Comparison of ENCODE assay signal across 15 mouse cellular contexts in genomic region chr2:85161638-85162093, GRCm38 (mm10). TPM values are rescaled to one million over a fixed set of nuclear protein-coding genes. Genes with fewer than 3 reads are reported as not detected.
DNase-seq lines count a peak whose midpoint lies in the region; ATAC-seq and TF ChIP-seq lines count a peak whose summit lies in the region.
"Had no signal": no experiment of that assay in that cellular context is flagged by ENCODE, and none has a peak within 500 bp of the region (broad histone marks: within the 10 kb centered on the region; RNA-seq: fewer than 3 reads in every experiment).

No protein-coding gene starts in this region.

- ATAC-seq in forebrain, postnatal 0 days = peak; percentile 23; the same call in 1 of the 2 replicates
- ATAC-seq in neural tube, embryonic 13.5 days (ENCODE audit: low read depth) = peak; percentile 61

- no peaks in the 10 kb centered on the region for H3K79me2 ChIP-seq in heart, adult 2 months (replicated peaks; ENCODE audit: control insufficient read depth, insufficient read depth, low read length)

- no peaks in the 10 kb centered on the region for H3K36me3 ChIP-seq in heart, adult 2 months (ENCODE audit: control insufficient read depth, insufficient read depth, low read length)
- no peaks in the 10 kb centered on the region for H3K36me3 ChIP-seq in forebrain, postnatal 0 days (ENCODE audit: insufficient read depth)
- H3K36me3 ChIP-seq in midbrain, embryonic 10.5 days = no peaks in the 10 kb centered on the region
- no peaks in the 10 kb centered on the region for H3K36me3 ChIP-seq in neural tube, embryonic 13.5 days
- H3K36me3 ChIP-seq: liver, embryonic 13.5 days had no signal

- peak; percentile 43 for DNase-seq in heart, adult 11 months
- no peak for DNase-seq in heart, adult 2 months
- no peak for DNase-seq in forebrain, postnatal 0 days
- DNase-seq in midbrain, embryonic 10.5 days (ENCODE audit: low spot score) = no peak
- DNase-seq in layer of hippocampus, postnatal 36 days = no peak
- DNase-seq in cerebellum, adult 9-11 months = no peak
- DNase-seq in adrenal gland, postnatal 14 days = no peak
- DNase-seq: adrenal gland, adult 2 months; heart, adult 18-20 months; heart, postnatal 10 days; kidney, adult 8-10 months; liver, embryonic 13.5 days; lung, postnatal 10 days; thymus, adult 18-20 months had no signal

- H3K4me2 ChIP-seq in forebrain, postnatal 0 days (ENCODE audit: low read depth) = no peak overlapping the region
- no peak overlapping the region for H3K4me2 ChIP-seq in neural tube, embryonic 13.5 days
- H3K4me2 ChIP-seq: liver, embryonic 13.5 days had no signal

- H3K27ac ChIP-seq in heart, adult 2 months = no peak overlapping the region
- H3K27ac ChIP-seq in forebrain, postnatal 0 days (ENCODE audit: low read depth, low read length) = no peak overlapping the region
- peak overlapping the region; percentile 72 for H3K27ac ChIP-seq in midbrain, embryonic 10.5 days (replicated peaks)
- 0 out of 2 replicates have a peak overlapping the region, but pooled peaks have one; percentile 15 for H3K27ac ChIP-seq in neural tube, embryonic 13.5 days (replicated peaks)
- H3K27ac ChIP-seq: liver, embryonic 13.5 days had no signal

- no peaks in the 10 kb centered on the region for H3K9me3 ChIP-seq in forebrain, postnatal 0 days (ENCODE audit: low read length)
- no peaks in the 10 kb centered on the region for H3K9me3 ChIP-seq in midbrain, embryonic 10.5 days (replicated peaks)
- no peaks in the 10 kb centered on the region for H3K9me3 ChIP-seq in neural tube, embryonic 13.5 days
- H3K9me3 ChIP-seq: liver, embryonic 13.5 days had no signal

- H3K27me3 ChIP-seq in heart, adult 2 months (ENCODE audit: control insufficient read depth, insufficient read depth, low read length) = no peaks in the 10 kb centered on the region
- H3K27me3 ChIP-seq in forebrain, postnatal 0 days (ENCODE audit: insufficient read depth, low read length) = no peaks in the 10 kb centered on the region
- no peaks in the 10 kb centered on the region for H3K27me3 ChIP-seq in midbrain, embryonic 10.5 days (ENCODE audit: low read depth, poor library complexity, severe bottlenecking)
- H3K27me3 ChIP-seq in neural tube, embryonic 13.5 days = no peaks in the 10 kb centered on the region
- H3K27me3 ChIP-seq: liver, embryonic 13.5 days had no signal

- intact Hi-C loops in heart, adult 2 months (cut with DNase I) = no loop called here

- H3K4me3 ChIP-seq in heart, adult 2 months = no peak overlapping the region
- no peak overlapping the region for H3K4me3 ChIP-seq in forebrain, postnatal 0 days (ENCODE audit: low read depth, low read length)
- H3K4me3 ChIP-seq in midbrain, embryonic 10.5 days = no peak overlapping the region
- no peak overlapping the region for H3K4me3 ChIP-seq in neural tube, embryonic 13.5 days
- H3K4me3 ChIP-seq: liver, embryonic 13.5 days had no signal

- peaks cover 2% of the 10 kb centered on the region for H3K4me1 ChIP-seq in heart, adult 2 months (ENCODE audit: control insufficient read depth, insufficient read depth, low read length)
- H3K4me1 ChIP-seq in forebrain, postnatal 0 days (ENCODE audit: insufficient read depth) = no peaks in the 10 kb centered on the region
- H3K4me1 ChIP-seq in midbrain, embryonic 10.5 days = peaks cover 28% of the 10 kb centered on the region
- peaks cover 18% of the 10 kb centered on the region for H3K4me1 ChIP-seq in neural tube, embryonic 13.5 days (replicated peaks)
- H3K4me1 ChIP-seq: liver, embryonic 13.5 days had no signal

- no peak for TF ChIP-seq POLR2A in heart, adult 2 months (IDR thresholded peaks at IDR 0.05; ENCODE audit: insufficient read depth, low read depth, low read length)

- WGBS in heart, adult 2 months = 48% methylated on average over 1 of the region's 1 CpGs
- WGBS in forebrain, postnatal 0 days = 14% methylated on average over 1 of the region's 1 CpGs
- WGBS in midbrain, embryonic 10.5 days = 23% methylated on average over 1 of the region's 1 CpGs
- 0% methylated on average over 1 of the region's 1 CpGs for whole genome bisulfite sequencing in neural tube, embryonic 13.5 days

- no peak for TF ChIP-seq CTCF in heart, adult 2 months (IDR thresholded peaks at IDR 0.05)
- no peak for TF ChIP-seq CTCF in forebrain, postnatal 0 days (IDR thresholded peaks at IDR 0.05; ENCODE audit: low read depth)

- no peak for TF ChIP-seq EP300 in heart, adult 2 months (IDR thresholded peaks at IDR 0.05; ENCODE audit: insufficient read depth, low read depth, low read length)

- H3K9ac ChIP-seq in heart, adult 2 months (ENCODE audit: low read depth, low read length) = no peak overlapping the region
- H3K9ac ChIP-seq in forebrain, postnatal 0 days = no peak overlapping the region
- H3K9ac ChIP-seq in neural tube, embryonic 13.5 days = no peak overlapping the region
- H3K9ac ChIP-seq: liver, embryonic 13.5 days had no signal

RNA-seq across cellular contexts. Expression of gene Aplnr, which starts 25.6 kb away (rescaled TPM):
- total RNA-seq in heart, adult 2 months (2021) = 10 to 100 TPM; 20.5 to 21.4 TPM
- polyA plus RNA-seq in heart, adult 2 months (2012; rRNA removed) = 35.3 and 76.1 TPM in 2 replicates
- 12.1 and 22.6 TPM in 2 replicates for total RNA-seq in forebrain, postnatal 0 days (2014; rRNA removed)
- 23.9 and 25.3 TPM in 2 replicates for polyA plus RNA-seq in forebrain, postnatal 0 days (2015; fragmentation: Nextera tagmentation; extraction: Ambion mirVana)
- 35.2 and 35.8 TPM in 2 replicates for polyA plus RNA-seq in midbrain, embryonic 10.5 days (2016; fragmentation: Nextera tagmentation; extraction: Ambion mirVana)
- 41.2 and 43.7 TPM in 2 replicates for polyA plus RNA-seq in neural tube, embryonic 13.5 days (2015; fragmentation: Nextera tagmentation; extraction: Ambion mirVana)
- total RNA-seq in layer of hippocampus, postnatal 36 days (2021) = 1 to 10 TPM in 1 of 2 experiments, under 1 TPM in 1; 0.91 to 1.0 TPM
- total RNA-seq in adrenal gland, postnatal 14 days (2021) = 96.2 and 97.3 TPM in 2 replicates

RNA-seq across cellular contexts. Expression of gene Lrrc55, which starts 35.3 kb away (rescaled TPM):
- total RNA-seq in heart, adult 2 months (2021) = 1 to 10 TPM in 1 of 2 experiments, under 1 TPM in 1; 0.81 to 1.6 TPM
- 1.3 and 3.1 TPM in 2 replicates for polyA plus RNA-seq in heart, adult 2 months (2012; rRNA removed)
- total RNA-seq in forebrain, postnatal 0 days (2014; rRNA removed) = 31.5 and 36.7 TPM in 2 replicates
- 11.2 and 14.6 TPM in 2 replicates for polyA plus RNA-seq in forebrain, postnatal 0 days (2015; fragmentation: Nextera tagmentation; extraction: Ambion mirVana)
- 0.25 and 0.76 TPM in 2 replicates for polyA plus RNA-seq in midbrain, embryonic 10.5 days (2016; fragmentation: Nextera tagmentation; extraction: Ambion mirVana)
- polyA plus RNA-seq in neural tube, embryonic 13.5 days (2015; fragmentation: Nextera tagmentation; extraction: Ambion mirVana) = 5.1 and 5.6 TPM in 2 replicates
- total RNA-seq in layer of hippocampus, postnatal 36 days (2021) = 10 to 100 TPM; 12.5 to 14.7 TPM
- 17.5 and 21.2 TPM in 2 replicates for total RNA-seq in adrenal gland, postnatal 14 days (2021)

Comparison
In these comparisons a context has a peak if more than half of its experiments do, and no peak if none do; other contexts are left out.
1. H3K27ac ChIP-seq: peak in midbrain, embryonic 10.5 days (single experiment) and neural tube, embryonic 13.5 days (single experiment); none in heart, adult 2 months (single experiment) and forebrain, postnatal 0 days (single experiment).